8 mouse cellular contexts compared by ENCODE assay signal in the genomic region with DNA sequence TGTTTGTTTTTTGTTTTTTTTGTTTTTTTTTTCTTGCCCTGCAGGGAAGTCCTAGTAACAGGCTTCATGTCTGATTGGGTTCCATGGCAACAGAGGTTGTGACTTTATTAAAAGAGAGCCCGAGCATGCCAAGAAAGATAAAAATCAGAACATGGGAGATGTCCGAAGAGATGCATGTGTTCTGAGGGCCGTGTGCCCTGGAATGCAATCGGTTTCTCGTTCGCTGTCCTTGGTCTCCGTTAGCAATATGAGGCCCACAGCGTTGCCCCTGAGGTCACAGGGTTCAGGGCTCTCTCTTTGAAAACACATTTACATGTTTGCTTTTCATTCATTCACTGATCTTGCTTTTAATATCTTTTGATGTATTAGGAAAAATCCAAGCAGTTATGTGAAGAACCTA.
A peak's percentile ranks its signal among the peaks of the same experiment; 100 is the strongest.
DNase-seq lines count a peak whose midpoint lies in the region; ATAC-seq and TF ChIP-seq lines count a peak whose summit lies in the region.

No protein-coding gene starts in this region.

- H3K9me3 ChIP-seq in kidney, postnatal 0 days (replicated peaks; ENCODE audit: low read length) = no peaks in the 10 kb centered on the region
- peaks cover 9% of the 10 kb centered on the region for H3K9me3 ChIP-seq in embryonic facial prominence, embryonic 10.5 days
- H3K9me3 ChIP-seq in intestine, embryonic 14.5 days (ENCODE audit: control insufficient read depth, low read length) = no peaks in the 10 kb centered on the region
- H3K9me3 ChIP-seq in neural tube, embryonic 15.5 days (replicated peaks) = no peaks in the 10 kb centered on the region

- H3K4me3 ChIP-seq in kidney, postnatal 0 days (replicated peaks; ENCODE audit: low read depth, low read length) = no peak overlapping the region
- 0 out of 2 replicates have a peak overlapping the region, but pooled peaks have one; percentile 37 for H3K4me3 ChIP-seq in embryonic facial prominence, embryonic 10.5 days
- no peak overlapping the region for H3K4me3 ChIP-seq in intestine, embryonic 14.5 days (ENCODE audit: low read depth, low read length)
- H3K4me3 ChIP-seq in neural tube, embryonic 15.5 days (replicated peaks) = no peak overlapping the region

- H3K27me3 ChIP-seq in kidney, postnatal 0 days (ENCODE audit: insufficient read depth, low read length) = no peaks in the 10 kb centered on the region
- no peaks in the 10 kb centered on the region for H3K27me3 ChIP-seq in embryonic facial prominence, embryonic 10.5 days (replicated peaks; ENCODE audit: low read depth, poor library complexity, severe bottlenecking)
- no peaks in the 10 kb centered on the region for H3K27me3 ChIP-seq in intestine, embryonic 14.5 days (replicated peaks; ENCODE audit: control insufficient read depth, insufficient read depth, low read length)
- H3K27me3 ChIP-seq in neural tube, embryonic 15.5 days (replicated peaks) = no peaks in the 10 kb centered on the region

- peak overlapping the region; percentile 56 for H3K4me2 ChIP-seq in kidney, postnatal 0 days (ENCODE audit: low read length)
- H3K4me2 ChIP-seq in intestine, embryonic 14.5 days (ENCODE audit: low read length) = peak overlapping the region; percentile 41
- H3K4me2 ChIP-seq in neural tube, embryonic 15.5 days = peak overlapping the region; percentile 44

- no peak overlapping the region for H3K9ac ChIP-seq in kidney, postnatal 0 days (ENCODE audit: low read depth, low read length)
- no peak overlapping the region for H3K9ac ChIP-seq in intestine, embryonic 14.5 days (ENCODE audit: low read length)
- no peak overlapping the region for H3K9ac ChIP-seq in neural tube, embryonic 15.5 days (replicated peaks)

- WGBS in kidney, postnatal 0 days = 20% methylated on average over 8 of the region's 8 CpGs
- WGBS in embryonic facial prominence, embryonic 10.5 days = 11% methylated on average over 8 of the region's 8 CpGs
- 31% methylated on average over 8 of the region's 8 CpGs for WGBS in intestine, embryonic 14.5 days
- WGBS in neural tube, embryonic 15.5 days = 8% methylated on average over 8 of the region's 8 CpGs

- no peaks in the 10 kb centered on the region; the same call in 1 of the 2 replicates for H3K4me1 ChIP-seq in kidney, postnatal 0 days (replicated peaks; ENCODE audit: insufficient read depth, low read length)
- H3K4me1 ChIP-seq in embryonic facial prominence, embryonic 10.5 days = peaks cover 26% of the 10 kb centered on the region
- peaks cover 14% of the 10 kb centered on the region; the same call in 1 of the 2 replicates for H3K4me1 ChIP-seq in intestine, embryonic 14.5 days (replicated peaks; ENCODE audit: control insufficient read depth, insufficient read depth, low read length)
- H3K4me1 ChIP-seq in neural tube, embryonic 15.5 days = peaks cover 29% of the 10 kb centered on the region

- no peak for ATAC-seq in kidney, postnatal 0 days (replicated peaks; ENCODE audit: low FRiP score, low read depth)
- ATAC-seq in intestine, embryonic 14.5 days (replicated peaks; ENCODE audit: low FRiP score, low TSS enrichment, low read depth) = no peak
- no peak for ATAC-seq in neural tube, embryonic 15.5 days (ENCODE audit: low FRiP score)
- no peak for ATAC-seq in activated CD4-positive, CD25-positive, alpha-beta regulatory T cell, adult 4 months

- peak overlapping the region; percentile 74 for H3K27ac ChIP-seq in kidney, postnatal 0 days
- no peak overlapping the region; the same call in 1 of the 2 replicates for H3K27ac ChIP-seq in embryonic facial prominence, embryonic 10.5 days (replicated peaks)
- H3K27ac ChIP-seq in intestine, embryonic 14.5 days (ENCODE audit: low read depth) = no peak overlapping the region
- H3K27ac ChIP-seq in neural tube, embryonic 15.5 days (replicated peaks) = no peak overlapping the region

- no peaks in the 10 kb centered on the region for H3K36me3 ChIP-seq in kidney, postnatal 0 days (ENCODE audit: insufficient read depth, low read length)
- 0 out of 2 replicates have a peak, but pooled peaks cover 2% of the 10 kb centered on the region for H3K36me3 ChIP-seq in embryonic facial prominence, embryonic 10.5 days (replicated peaks)
- H3K36me3 ChIP-seq in intestine, embryonic 14.5 days (ENCODE audit: control insufficient read depth, insufficient read depth, low read length) = no peaks in the 10 kb centered on the region
- H3K36me3 ChIP-seq in neural tube, embryonic 15.5 days = no peaks in the 10 kb centered on the region

- peak; percentile 43 for DNase-seq in kidney, postnatal 0 days (ENCODE audit: low spot score)
- no peak for DNase-seq in kidney, postnatal 25 days
- DNase-seq in embryonic facial prominence, embryonic 10.5 days (ENCODE audit: low spot score) = peak; percentile 30
- DNase-seq in intestine, embryonic 14.5 days (ENCODE audit: low spot score) = no peak
- no peak for DNase-seq in layer of hippocampus, postnatal 25 days (ENCODE audit: extremely low spot score in 1 of 2, low spot score in 1 of 2)
- DNase-seq in urinary bladder, postnatal 10 days (ENCODE audit: low spot score) = no peak

- no peak for TF ChIP-seq CTCF in kidney, postnatal 0 days (IDR thresholded peaks at IDR 0.05; ENCODE audit: low read depth)

Comparison
In these comparisons a context has a peak if more than half of its experiments do, and no peak if none do; other contexts are left out.
1. DNase-seq: peak in kidney, postnatal 0 days (single experiment) and embryonic facial prominence, embryonic 10.5 days (single experiment); none in kidney, postnatal 25 days (0 of 2), intestine, embryonic 14.5 days (single experiment), layer of hippocampus, postnatal 25 days (0 of 2) and urinary bladder, postnatal 10 days (single experiment).
2. Peak in every context shown above with its lines, with median percentiles within 50 percentile points of each other: H3K4me2 ChIP-seq.